Mouse (Mus musculus) CD4-positive, CD25-positive, alpha-beta regulatory T cell (primary cell): Measurements from ENCODE around the gene Eaf2. TPM values are rescaled to one million over a fixed set of nuclear protein-coding genes. Genes with fewer than 3 reads are reported as not detected.

Experiments
- polyA plus RNA-seq: library from polyadenylated mRNA; unstranded; fragments of 100-300 nt; shearing (Covaris generic); gene quantifications from one replicate; pipeline ENCODE4 v1.2.1, GENCODE M21; 2017

Gene Eaf2
- 0.75 TPM for polyA plus RNA-seq

DNA sequence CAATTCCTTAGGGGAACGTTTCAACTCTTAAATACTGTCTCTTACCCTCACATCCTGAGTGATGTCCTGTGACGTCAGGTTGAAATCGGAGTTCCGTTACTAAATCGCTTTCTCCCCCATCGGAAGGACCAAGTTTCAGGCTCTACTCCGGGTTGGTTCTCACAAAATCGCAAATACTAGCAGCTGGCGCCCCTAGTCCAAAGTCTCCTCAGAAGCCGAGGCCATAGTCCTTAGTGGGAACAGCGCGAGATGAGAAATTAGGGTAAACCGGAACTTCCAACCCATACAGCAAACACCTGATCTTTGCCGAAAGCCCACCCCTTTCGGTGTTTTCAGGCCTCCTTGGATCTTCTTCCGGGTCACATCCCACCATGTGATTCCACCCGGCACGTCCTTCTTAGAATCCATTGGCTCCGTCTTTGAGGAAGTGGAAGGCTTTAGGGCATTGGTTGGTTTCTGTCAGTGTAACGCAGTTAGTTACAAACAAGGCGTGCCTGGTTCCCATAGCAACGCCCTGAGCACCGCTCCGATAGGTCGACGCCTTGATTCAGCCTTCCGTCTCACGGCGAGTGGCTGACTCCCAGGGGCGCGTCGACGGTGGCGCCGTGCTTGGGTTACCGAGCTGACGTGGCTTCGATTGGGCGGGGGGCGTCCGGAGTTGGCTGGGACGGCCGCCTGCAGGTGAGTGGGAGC is at the start of gene Eaf2, which contains the start of gene Golgb1:
Eaf2 (minus strand) TSS at position 421 of the 693 bp plus-strand sequence.
Golgb1 (plus strand) TSS at position 558 of the 693 bp plus-strand sequence.

DNA sequence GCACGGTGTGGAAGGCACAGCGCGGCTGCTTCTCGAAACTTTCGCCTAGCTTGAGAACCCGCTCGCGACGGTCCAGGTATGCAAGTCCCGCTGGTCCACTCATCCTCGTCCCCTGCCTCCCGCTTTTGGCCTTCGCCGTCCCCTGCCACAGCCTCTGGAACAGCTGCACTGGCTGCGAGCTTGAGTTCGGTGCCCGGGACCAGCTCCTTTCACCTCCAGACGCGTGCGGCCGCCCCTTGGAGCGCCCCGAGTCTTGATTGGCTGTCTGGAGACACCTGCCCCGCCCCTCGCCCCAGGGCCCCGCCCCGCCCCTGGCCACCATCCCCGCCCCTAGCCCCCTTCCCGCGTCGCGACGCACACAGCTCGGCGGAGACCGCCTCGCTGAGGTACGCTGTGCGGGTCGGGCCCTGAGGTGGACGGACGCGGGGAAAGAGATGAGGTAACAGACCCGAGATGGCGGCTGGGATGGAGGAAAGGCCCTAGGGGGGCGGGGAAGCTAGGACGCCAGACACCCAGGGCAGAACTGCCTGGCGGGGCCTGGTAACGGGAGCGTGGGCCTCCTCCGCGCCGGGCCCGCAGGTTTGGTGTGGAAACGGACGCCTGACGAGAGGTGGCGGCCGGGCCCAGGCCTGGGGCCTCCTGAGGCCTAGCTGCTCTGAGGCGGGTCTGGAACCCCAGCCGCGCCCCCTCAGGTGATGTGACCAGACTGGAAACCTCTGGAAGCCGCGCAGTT is 46.6 kb downstream of the Eaf2 start, which contains the start of gene Iqcb1:
Iqcb1 (plus strand) TSS at position 332 of the 733 bp plus-strand sequence.

DNA sequence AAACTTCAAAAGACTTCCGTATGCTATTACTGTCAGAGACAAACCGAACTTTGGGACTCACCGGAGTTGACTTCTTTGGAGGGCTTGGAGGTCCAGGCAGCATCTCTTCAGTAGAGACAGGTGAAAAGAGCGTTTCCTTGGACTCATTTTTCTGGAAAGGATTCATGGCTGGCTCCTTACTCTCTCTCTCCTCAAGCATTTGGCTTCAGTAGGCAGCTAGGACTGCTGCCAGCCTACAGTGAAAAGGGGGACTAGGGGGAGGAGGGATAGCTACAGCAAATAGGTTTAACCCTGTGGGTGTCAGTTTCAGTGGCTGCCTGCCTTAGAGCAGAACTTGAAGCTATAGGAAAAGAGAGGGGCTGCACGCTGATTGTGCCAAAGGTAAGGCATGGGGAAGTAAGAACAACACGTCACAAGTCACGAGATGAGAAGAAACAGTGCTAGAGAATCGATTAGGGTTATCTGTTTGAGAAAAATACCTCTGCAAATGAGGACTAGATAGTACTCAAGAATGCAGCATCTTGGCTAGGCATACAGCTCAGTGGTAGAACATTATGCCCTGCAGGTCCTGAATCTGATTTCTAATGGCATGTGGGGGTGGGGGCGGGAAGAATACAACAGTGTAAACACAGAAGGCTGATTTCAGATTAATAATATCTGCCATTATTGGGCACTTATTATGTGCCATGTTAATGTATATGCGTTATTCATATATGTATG is 90.0 kb downstream of the Eaf2 start, which contains the start of gene Slc15a2:
Slc15a2 (minus strand) TSS at position 369 of the 720 bp plus-strand sequence.

Other genes starting within 250 kb of the Eaf2 start
- 34.8 TPM for gene Cd86, start 208.9 kb downstream of the Eaf2 start, polyA plus RNA-seq
- 10.4 TPM for gene Ildr1, start 181.0 kb downstream of the Eaf2 start, polyA plus RNA-seq
- 1.2 TPM for gene Slc15a2, start 90.0 kb downstream of the Eaf2 start, polyA plus RNA-seq
- gene Iqcb1, start 46.6 kb downstream of the Eaf2 start, polyA plus RNA-seq, result 16.1 TPM
- 39.5 TPM for gene Golgb1, start 137 bp upstream of the Eaf2 start, polyA plus RNA-seq
- 178 TPM for gene Hcls1, start 60.0 kb upstream of the Eaf2 start, polyA plus RNA-seq
- 0.49 TPM for gene Fbxo40, start 115.5 kb upstream of the Eaf2 start, polyA plus RNA-seq
- gene Polq, start 136.8 kb upstream of the Eaf2 start, polyA plus RNA-seq, result 1.2 TPM